ENCODE assay signal across 10 mouse cellular contexts in genomic region chr13:94306968-94307289, GRCm38 (mm10). TPM values are rescaled to one million over a fixed set of nuclear protein-coding genes. Genes with fewer than 3 reads are reported as not detected.
A peak's percentile ranks its signal among the peaks of the same experiment; 100 is the strongest.
DNase-seq lines count a peak whose midpoint lies in the region; ATAC-seq lines count a peak whose summit lies in the region.
"Had no signal": no experiment of that assay in that cellular context is flagged by ENCODE, and none has a peak within 500 bp of the region (broad histone marks: within the 10 kb centered on the region; RNA-seq: fewer than 3 reads in every experiment).

No protein-coding gene starts in this region.

- peak overlapping the region; percentile 62 for H3K4me2 ChIP-seq in heart, embryonic 12.5 days
- peak overlapping the region; percentile 43 for H3K4me2 ChIP-seq in hindbrain, embryonic 14.5 days (replicated peaks)

- no peaks in the 10 kb centered on the region for H3K27me3 ChIP-seq in heart, embryonic 12.5 days (replicated peaks)
- no peaks in the 10 kb centered on the region for H3K27me3 ChIP-seq in hindbrain, embryonic 14.5 days (ENCODE audit: control insufficient read depth, insufficient read depth, low read length)
- 0 out of 2 replicates have a peak, but pooled peaks cover 3% of the 10 kb centered on the region for H3K27me3 ChIP-seq in midbrain, embryonic 10.5 days (ENCODE audit: low read depth, poor library complexity, severe bottlenecking)

- H3K36me3 ChIP-seq in heart, embryonic 12.5 days: no peaks in the 10 kb centered on the region
- no peaks in the 10 kb centered on the region for H3K36me3 ChIP-seq in hindbrain, embryonic 14.5 days (replicated peaks; ENCODE audit: control insufficient read depth, insufficient read depth)
- no peaks in the 10 kb centered on the region for H3K36me3 ChIP-seq in midbrain, embryonic 10.5 days

- 0 out of 2 replicates have a peak, but pooled peaks cover 6% of the 10 kb centered on the region for H3K4me1 ChIP-seq in heart, embryonic 12.5 days (replicated peaks)
- peaks cover 9% of the 10 kb centered on the region for H3K4me1 ChIP-seq in hindbrain, embryonic 14.5 days (replicated peaks; ENCODE audit: control insufficient read depth, insufficient read depth, low read length)
- peaks cover 15% of the 10 kb centered on the region for H3K4me1 ChIP-seq in midbrain, embryonic 10.5 days

- no peak for ATAC-seq in heart, embryonic 12.5 days (ENCODE audit: insufficient number of reproducible peaks, low FRiP score)
- peak; percentile 26; the same call in 1 of the 2 replicates for ATAC-seq in common myeloid progenitor, adult 5-6 weeks (replicated peaks; ENCODE audit: low read depth, poor library complexity, severe bottlenecking)
- peak; percentile 51 for ATAC-seq in hindbrain, embryonic 14.5 days (ENCODE audit: low FRiP score)

- 25% methylated on average over 5 of the region's 5 CpGs for WGBS in heart, embryonic 12.5 days
- WGBS in hindbrain, embryonic 14.5 days: 23% methylated on average over 5 of the region's 5 CpGs
- 27% methylated on average over 5 of the region's 5 CpGs for WGBS in midbrain, embryonic 10.5 days

- peak overlapping the region; percentile 53; the same call in 1 of the 2 replicates for H3K9ac ChIP-seq in heart, embryonic 12.5 days
- H3K9ac ChIP-seq in hindbrain, embryonic 14.5 days: 0 out of 2 replicates have a peak overlapping the region, but pooled peaks have one; percentile 26

- no peaks in the 10 kb centered on the region for H3K9me3 ChIP-seq in heart, embryonic 12.5 days (replicated peaks)
- H3K9me3 ChIP-seq in hindbrain, embryonic 14.5 days (ENCODE audit: control insufficient read depth, low read length): no peaks in the 10 kb centered on the region
- H3K9me3 ChIP-seq in midbrain, embryonic 10.5 days (replicated peaks): no peaks in the 10 kb centered on the region

- peak overlapping the region; percentile 26 for H3K4me3 ChIP-seq in heart, embryonic 12.5 days
- H3K4me3 ChIP-seq in hindbrain, embryonic 14.5 days (replicated peaks; ENCODE audit: low read length): 0 out of 2 replicates have a peak overlapping the region, but pooled peaks have one; percentile 4
- H3K4me3 ChIP-seq in midbrain, embryonic 10.5 days: peak overlapping the region; percentile 37

- H3K27ac ChIP-seq in heart, embryonic 12.5 days (ENCODE audit: poor library complexity, severe bottlenecking): no peak overlapping the region
- peak overlapping the region; percentile 65 for H3K27ac ChIP-seq in hindbrain, embryonic 14.5 days
- H3K27ac ChIP-seq in midbrain, embryonic 10.5 days (replicated peaks): peak overlapping the region; percentile 64

- intact Hi-C loops in heart, postnatal 14 days (cut with DNase I): no loop called here

- DNase-seq in heart, postnatal 14 days: no peak
- no peak for DNase-seq in hindbrain, embryonic 14.5 days (ENCODE audit: low spot score)
- DNase-seq in midbrain, embryonic 10.5 days (ENCODE audit: low spot score): no peak
- no peak for DNase-seq in frontal cortex, postnatal 25 days (ENCODE audit: low spot score in 2 of 2)
- DNase-seq in spleen, postnatal 4 days (ENCODE audit: low spot score in 2 of 2): no peak
- no peak for DNase-seq in thymus, adult 18-20 months
- DNase-seq: B cell, adult 2 months; kidney, adult 11 months had no signal

RNA-seq across cellular contexts. Expression of gene Scamp1, which starts 21.3 kb away (rescaled TPM):
- 26.2 and 29.2 TPM in 2 replicates for polyA plus RNA-seq in heart, embryonic 12.5 days (2016; fragmentation: Nextera tagmentation; extraction: Ambion mirVana)
- total RNA-seq in heart, postnatal 14 days (2021): 10 to 100 TPM; 31.2 to 31.8 TPM
- 8.9 and 12.9 TPM in 2 replicates for total RNA-seq in common myeloid progenitor, adult 5-6 weeks (2017)
- 159 and 174 TPM in 2 replicates for polyA plus RNA-seq in hindbrain, embryonic 14.5 days (2014; fragmentation: Nextera tagmentation; extraction: Ambion mirVana)
- polyA plus RNA-seq in midbrain, embryonic 10.5 days (2016; fragmentation: Nextera tagmentation; extraction: Ambion mirVana): 25.5 and 32.3 TPM in 2 replicates

RNA-seq across cellular contexts. Expression of gene Ap3b1, which starts 51.8 kb away (rescaled TPM):
- polyA plus RNA-seq in heart, embryonic 12.5 days (2016; fragmentation: Nextera tagmentation; extraction: Ambion mirVana): 37.5 and 38.6 TPM in 2 replicates
- 10 to 100 TPM; 24.7 to 26.1 TPM for total RNA-seq in heart, postnatal 14 days (2021)
- total RNA-seq in common myeloid progenitor, adult 5-6 weeks (2017): 103 and 133 TPM in 2 replicates
- polyA plus RNA-seq in hindbrain, embryonic 14.5 days (2014; fragmentation: Nextera tagmentation; extraction: Ambion mirVana): 27.3 and 32.6 TPM in 2 replicates
- 35.6 and 37.5 TPM in 2 replicates for polyA plus RNA-seq in midbrain, embryonic 10.5 days (2016; fragmentation: Nextera tagmentation; extraction: Ambion mirVana)
